Mouse (Mus musculus) spleen, postnatal 10 days (tissue): ENCODE results near the gene P4ha1.

Experiments used
- DNase-seq, 2 experiments: peaks; one replicate each; pipeline ENCODE4 v3.0.0; 2021 to 2022; ENCODE audit warnings: low spot score in 2 of 2

P4ha1 gene

GRCm38 (mm10) chr10:59323488-59324161, 529 bp downstream of the P4ha1 start:
- DNase-seq, result peak in 1 of 2 experiments; percentile 62

GRCm38 (mm10) chr10:59324311-59325165, 1.4 kb downstream of the P4ha1 start:
- no peak for DNase-seq

- no peak for DNase-seq
These were observed 3.7 kb downstream of the P4ha1 start for GRCm38 (mm10) chr10:59326612-59327315.

DNA sequence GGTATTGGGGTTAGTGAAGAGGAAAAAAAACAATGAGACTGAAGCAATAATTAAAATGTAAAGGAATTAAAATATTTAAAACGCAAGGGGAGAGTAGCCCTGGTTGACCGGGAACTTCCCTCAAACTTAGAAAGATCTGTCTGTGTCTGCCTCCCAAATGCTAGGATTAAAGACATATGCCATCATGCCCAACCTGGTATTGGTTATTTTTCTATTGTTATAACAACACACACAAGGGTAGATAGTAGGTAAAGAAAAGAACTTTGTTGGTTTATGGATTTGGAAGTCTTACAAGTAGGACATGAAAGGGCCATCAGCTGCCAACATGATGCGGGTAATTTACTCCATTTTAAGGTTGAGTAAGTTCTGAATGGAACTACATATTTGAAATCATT, 4.2 kb downstream of the P4ha1 start:
- DNase-seq, result no peak

- no peak for DNase-seq
These were observed 8.6 kb downstream of the P4ha1 start for GRCm38 (mm10) chr10:59331546-59332256.

DNA sequence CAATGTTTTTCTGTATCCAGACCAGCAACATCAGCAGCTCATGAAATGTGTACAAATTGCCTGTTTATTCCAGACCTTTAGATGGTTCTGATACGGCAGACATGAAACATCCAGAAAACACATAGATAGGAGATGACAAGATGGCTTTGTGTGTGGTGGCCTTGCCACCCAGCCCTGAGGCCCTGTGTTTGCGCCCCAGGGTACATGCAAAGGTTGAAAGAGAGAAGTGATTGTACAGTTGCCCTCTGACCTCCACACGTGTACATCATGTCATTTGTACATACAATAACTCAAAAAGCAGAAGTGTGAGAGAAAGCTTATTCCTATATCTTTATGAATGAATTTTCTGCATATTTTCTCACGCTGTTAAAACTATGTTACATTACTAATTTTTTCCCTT, 10.3 kb downstream of the P4ha1 start:
- DNase-seq, result peak in 1 of 2 experiments; percentile 34

DNA sequence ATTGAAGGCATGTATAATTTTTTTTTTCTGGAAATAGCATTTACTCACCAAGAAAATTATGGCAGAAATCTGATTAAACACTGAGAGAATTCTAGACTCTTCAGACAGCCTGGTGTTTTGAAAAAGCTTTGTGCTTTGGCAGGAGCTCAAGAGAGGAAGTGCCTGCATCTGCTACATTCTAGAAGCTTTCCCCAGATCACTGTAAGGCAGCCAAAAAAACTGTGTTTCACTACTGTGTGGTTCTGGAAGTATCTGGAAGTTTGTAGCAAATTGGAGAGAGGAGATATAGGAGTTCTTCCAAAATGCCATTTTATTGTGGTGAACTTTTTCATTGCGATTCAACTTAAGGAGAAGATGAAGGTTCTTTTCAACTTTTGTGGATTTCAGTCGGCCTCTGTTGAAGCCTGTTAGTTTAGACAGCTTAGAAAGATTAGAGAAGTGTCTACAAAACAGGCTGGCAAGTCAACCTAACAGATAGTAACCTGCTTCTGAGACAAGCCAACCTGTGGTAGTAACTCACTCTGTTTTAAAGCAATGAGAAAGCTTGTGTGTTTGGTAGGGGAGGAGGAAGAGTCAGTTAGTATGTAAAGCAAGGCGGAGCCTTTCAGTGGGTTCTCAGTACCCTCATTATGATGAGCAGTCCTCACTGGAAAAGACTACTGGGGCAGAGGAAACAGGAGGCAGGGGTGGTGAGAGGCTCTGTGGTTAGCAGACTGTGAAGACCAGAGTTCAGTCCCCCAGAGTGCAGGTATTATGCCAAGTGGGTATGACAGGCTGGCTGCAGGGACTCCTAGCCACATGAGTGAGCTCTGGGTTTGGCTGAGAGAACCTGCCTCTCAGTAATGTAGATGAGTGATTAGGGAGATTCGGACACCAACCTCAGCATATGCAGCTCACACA, 12.1 kb downstream of the P4ha1 start:
- DNase-seq, result peak in 1 of 2 experiments; percentile 9

DNA sequence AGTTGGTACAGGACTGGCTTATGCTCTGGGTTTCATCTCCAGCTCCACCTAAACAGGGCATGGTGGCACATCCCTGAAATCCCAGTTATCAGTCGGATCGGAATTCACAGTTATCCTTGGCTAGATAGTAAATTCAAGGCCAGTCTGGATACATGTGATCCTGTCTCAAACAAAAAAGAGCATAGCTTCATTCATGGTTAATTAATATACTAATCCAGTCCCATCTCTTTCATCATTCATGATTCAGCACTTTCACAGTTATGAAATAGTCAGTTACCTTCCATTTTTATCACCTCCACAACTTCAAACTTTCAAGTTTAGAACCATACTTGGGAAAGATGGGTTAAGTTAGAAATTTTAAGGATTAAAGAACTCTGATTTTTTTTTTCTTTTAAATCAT, 13.0 kb downstream of the P4ha1 start:
- no peak for DNase-seq

GRCm38 (mm10) chr10:59346560-59346959, 23.5 kb downstream of the P4ha1 start:
- no peak for DNase-seq

DNA sequence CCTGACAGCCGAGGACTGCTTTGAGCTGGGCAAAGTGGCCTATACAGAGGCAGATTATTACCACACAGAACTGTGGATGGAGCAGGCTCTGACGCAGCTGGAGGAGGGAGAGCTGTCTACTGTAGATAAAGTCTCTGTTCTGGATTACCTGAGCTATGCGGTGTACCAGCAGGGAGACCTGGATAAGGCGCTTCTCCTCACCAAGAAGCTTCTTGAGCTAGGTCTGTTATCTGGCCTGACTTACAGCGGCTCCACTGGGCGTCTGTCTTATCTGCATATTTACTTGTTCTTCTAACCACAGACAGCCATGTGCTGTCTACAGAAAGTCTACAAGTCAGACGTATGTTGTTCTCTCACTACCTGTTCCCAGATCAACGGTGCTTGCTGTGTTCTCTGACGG, 25.1 kb downstream of the P4ha1 start:
- peak; percentile 26 to 48 for DNase-seq

DNA sequence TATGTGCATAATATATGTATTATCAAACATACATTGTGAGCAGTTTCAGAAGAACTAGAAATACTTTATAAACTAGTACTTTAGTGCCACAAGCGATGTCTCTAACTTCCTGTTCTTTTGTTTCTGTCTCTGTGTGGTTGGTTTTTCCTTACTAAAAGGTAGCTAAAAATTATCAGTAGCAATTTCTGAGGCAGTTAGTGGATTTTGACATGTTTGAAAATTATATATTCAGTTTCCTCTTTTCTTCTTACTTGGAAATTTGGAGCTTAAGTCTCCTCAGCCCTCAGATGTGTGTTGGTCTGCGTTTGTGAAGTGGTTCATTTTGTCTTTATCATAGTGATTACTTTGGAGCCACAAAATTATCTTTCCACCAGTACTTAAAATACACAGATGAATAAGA, 26.4 kb downstream of the P4ha1 start:
- no peak for DNase-seq

DNA sequence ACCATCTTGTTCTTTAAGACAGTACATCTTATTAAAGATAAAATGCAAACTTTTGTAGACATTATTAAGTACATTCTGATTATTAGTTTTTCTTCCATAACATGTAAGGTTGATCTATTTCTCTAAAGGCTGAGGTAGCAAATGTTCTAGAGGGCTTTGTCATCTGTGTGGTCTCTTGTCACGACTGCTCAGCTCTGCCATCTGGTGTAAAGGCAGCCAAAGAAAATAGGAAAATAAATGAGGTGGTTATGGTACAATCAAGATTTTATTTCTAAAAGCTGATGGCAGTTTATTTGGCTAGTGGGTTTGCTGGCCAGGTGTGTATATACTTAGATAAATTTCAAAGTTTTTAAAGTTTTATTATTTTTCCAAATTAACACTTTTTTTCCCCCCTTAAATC, 30.0 kb downstream of the P4ha1 start:
- DNase-seq, result no peak

GRCm38 (mm10) chr10:59354120-59354519, 31.0 kb downstream of the P4ha1 start:
- DNase-seq, result no peak

DNA sequence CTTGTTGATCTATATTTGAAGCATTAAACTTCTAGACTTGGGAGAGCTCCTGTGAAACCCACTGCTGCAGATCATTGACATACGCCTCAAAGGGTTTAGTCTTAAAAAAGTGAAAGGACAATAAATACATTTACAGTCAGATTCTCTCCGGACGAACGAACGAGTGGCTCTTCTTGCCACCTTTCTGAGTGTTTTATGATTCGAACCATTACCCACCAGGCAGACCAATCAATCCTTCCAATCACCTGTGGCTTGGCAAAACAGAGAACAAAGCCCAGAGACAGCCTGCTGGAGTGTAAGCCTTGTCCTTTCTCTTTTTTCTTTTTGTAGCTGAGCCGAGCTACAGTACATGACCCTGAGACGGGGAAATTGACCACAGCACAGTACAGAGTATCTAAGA, 31.9 kb downstream of the P4ha1 start:
- DNase-seq, result no peak

DNA sequence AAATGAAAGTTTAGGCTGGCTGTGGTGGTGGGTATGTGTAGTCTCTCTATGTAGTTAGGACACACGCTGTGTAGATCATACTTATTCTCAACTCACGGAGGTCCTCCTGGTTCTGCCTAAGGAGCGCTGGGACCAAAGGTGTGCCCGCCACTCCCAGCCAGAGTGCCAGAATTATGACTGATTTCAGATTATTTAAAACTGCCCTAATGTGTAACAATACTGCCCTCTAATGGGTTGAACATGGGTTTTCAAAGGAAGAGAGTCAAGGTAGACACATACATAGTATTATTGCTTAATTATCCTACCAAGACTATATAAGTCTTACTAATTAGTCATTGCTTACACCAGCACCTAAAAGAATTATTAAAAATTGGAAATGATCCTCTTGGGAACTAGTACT, 35.6 kb downstream of the P4ha1 start:
- no peak for DNase-seq

DNA sequence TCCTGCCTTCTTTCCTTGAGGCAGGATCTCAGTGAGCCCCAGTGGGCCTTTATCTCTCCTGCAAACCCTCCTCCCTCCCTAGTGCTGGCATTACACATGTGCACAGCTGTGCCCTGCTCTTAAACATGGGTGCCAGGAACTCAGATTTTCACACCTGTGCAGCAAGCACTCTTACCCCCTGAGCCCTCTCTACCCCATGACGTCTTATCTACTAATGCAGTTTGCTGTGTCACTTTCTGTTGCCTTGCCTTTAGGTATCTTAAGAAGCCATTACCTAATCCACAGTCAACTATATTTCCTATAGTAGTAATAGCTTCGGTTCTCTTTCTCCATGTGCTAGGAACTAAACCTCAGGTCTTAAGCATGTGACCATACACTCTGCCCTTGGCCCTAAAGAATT, 40.1 kb downstream of the P4ha1 start:
- no peak for DNase-seq

- DNase-seq, result no peak
These were observed 41.5 kb downstream of the P4ha1 start for GRCm38 (mm10) chr10:59364551-59364950.

DNA sequence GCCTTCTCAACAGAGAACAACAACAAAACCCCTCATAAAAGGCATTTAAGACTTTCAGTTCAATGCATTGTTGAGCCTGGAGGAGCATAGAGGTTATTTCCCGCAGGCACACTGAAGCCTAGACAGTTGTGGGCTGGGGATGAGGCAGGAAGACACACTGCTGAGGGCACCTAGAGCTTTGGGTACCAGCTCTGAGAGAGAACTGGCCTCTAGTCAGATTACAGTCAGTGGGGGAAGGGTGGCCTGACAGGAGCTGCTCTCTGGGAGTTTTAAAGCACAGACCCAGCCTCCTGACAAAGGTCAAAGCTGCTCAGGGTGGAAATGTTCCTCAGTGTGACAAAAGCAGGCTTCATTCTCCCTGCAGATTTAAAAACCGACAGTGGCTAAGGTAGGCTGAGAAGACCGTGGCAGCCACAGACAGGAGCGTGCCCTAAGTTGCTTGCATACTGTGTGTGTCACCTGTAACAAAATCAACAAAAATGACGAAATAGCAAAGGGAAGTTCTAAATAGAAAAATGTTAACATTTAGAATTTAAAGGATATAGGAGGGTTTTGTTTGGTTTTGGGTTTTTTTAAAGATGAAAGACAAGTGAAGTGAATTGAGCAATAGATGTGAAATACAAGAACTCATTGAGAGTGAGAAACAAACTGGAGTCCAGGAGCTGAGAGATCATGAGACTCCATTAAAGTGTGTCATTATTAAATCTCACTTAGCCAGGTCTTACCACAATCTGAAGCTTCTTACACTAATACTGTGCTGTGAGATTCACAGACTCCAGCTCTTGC, 42.9 kb downstream of the P4ha1 start:
- DNase-seq, result no peak

- no peak for DNase-seq
These were observed 43.6 kb downstream of the P4ha1 start for GRCm38 (mm10) chr10:59366746-59367145.

DNA sequence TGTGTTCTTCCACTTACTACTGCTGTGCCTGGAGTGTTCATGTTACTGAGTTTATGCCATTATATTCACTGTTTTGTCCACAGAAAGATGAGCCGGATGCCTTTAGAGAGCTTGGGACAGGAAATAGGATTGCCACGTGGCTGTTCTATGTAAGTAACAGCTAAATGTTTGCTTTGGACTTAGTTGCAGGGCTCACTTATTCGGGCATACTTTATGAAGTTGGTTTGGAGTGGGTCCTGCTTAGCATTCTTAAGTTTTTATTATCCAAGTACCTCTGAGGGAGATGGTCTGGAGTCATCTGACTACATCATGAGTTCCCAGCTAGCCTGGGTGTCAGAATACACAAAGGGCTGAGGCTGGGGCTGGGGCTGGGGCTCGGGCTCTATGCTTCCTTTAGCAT, 44.1 kb downstream of the P4ha1 start:
- no peak for DNase-seq
